Comparison of ENCODE assay signal across 12 mouse cellular contexts in genomic region chr7:92799665-92800595, GRCm38 (mm10). TPM values are rescaled to one million over a fixed set of nuclear protein-coding genes. Genes with fewer than 3 reads are reported as not detected.
DNase-seq lines count a peak whose midpoint lies in the region; ATAC-seq lines count a peak whose summit lies in the region.
"Had no signal": no experiment of that assay in that cellular context is flagged by ENCODE, and none has a peak within 500 bp of the region (broad histone marks: within the 10 kb centered on the region; RNA-seq: fewer than 3 reads in every experiment).

No protein-coding gene starts in this region.

- no peaks in the 10 kb centered on the region for H3K27me3 ChIP-seq in kidney, embryonic 14.5 days (ENCODE audit: control insufficient read depth, insufficient read depth, low read length)
- no peaks in the 10 kb centered on the region for H3K27me3 ChIP-seq in forebrain, embryonic 11.5 days (ENCODE audit: control insufficient read depth, insufficient read depth, low read length)

- H3K4me1 ChIP-seq in kidney, embryonic 14.5 days (ENCODE audit: control insufficient read depth, insufficient read depth, low read length) = no peaks in the 10 kb centered on the region
- H3K4me1 ChIP-seq in forebrain, embryonic 11.5 days (replicated peaks; ENCODE audit: control insufficient read depth, insufficient read depth, low read length) = peaks cover 3% of the 10 kb centered on the region; the same call in 1 of the 2 replicates

- whole genome bisulfite sequencing in kidney, embryonic 14.5 days = 50% methylated on average over 10 of the region's 10 CpGs
- WGBS in forebrain, embryonic 11.5 days = 65% methylated on average over 10 of the region's 10 CpGs

- H3K9me3 ChIP-seq in kidney, embryonic 14.5 days (ENCODE audit: control insufficient read depth, low read length) = no peaks in the 10 kb centered on the region
- H3K9me3 ChIP-seq in forebrain, embryonic 11.5 days (ENCODE audit: control insufficient read depth, low read length) = no peaks in the 10 kb centered on the region

- H3K36me3 ChIP-seq in kidney, embryonic 14.5 days (ENCODE audit: control insufficient read depth, insufficient read depth, low read length) = no peaks in the 10 kb centered on the region
- H3K36me3 ChIP-seq in forebrain, embryonic 11.5 days (ENCODE audit: control insufficient read depth, insufficient read depth, low read length) = no peaks in the 10 kb centered on the region

- no peak overlapping the region for H3K4me2 ChIP-seq in kidney, embryonic 14.5 days (replicated peaks; ENCODE audit: low read depth, low read length)
- H3K4me2 ChIP-seq in forebrain, embryonic 11.5 days (ENCODE audit: low read depth, low read length, severe bottlenecking) = no peak overlapping the region

- DNase-seq in kidney, postnatal 4 days = no peak
- peak; percentile 23 for DNase-seq in ZHBTc4 (ENCODE audit: low read depth, low spot score)
- no peak for DNase-seq in forebrain, embryonic 11.5 days (ENCODE audit: low spot score)
- peak; percentile 31 to 45 for DNase-seq in layer of hippocampus, adult 8-10 months (ENCODE audit: low spot score in 2 of 2)
- DNase-seq in spleen, postnatal 10 days (ENCODE audit: low spot score in 2 of 2) = no peak
- DNase-seq in heart, postnatal 14 days = no peak
- DNase-seq in heart, postnatal 10 days = no peak
- DNase-seq: liver, postnatal 0 days; right cerebral cortex, postnatal 4 days; thymus, postnatal 14 days had no signal

- no peak overlapping the region for H3K4me3 ChIP-seq in kidney, embryonic 14.5 days (ENCODE audit: low read length)
- no peak overlapping the region for H3K4me3 ChIP-seq in forebrain, embryonic 11.5 days (ENCODE audit: low read depth, low read length)

- H3K27ac ChIP-seq in kidney, embryonic 14.5 days (ENCODE audit: low read depth, low read length) = no peak overlapping the region; the same call in 1 of the 2 replicates
- no peak overlapping the region for H3K27ac ChIP-seq in forebrain, embryonic 11.5 days (ENCODE audit: low read depth, low read length)

- peak; percentile 56; the same call in 1 of the 2 replicates for ATAC-seq in kidney, embryonic 14.5 days (ENCODE audit: low FRiP score, low TSS enrichment)
- ATAC-seq in forebrain, embryonic 11.5 days (replicated peaks; ENCODE audit: low FRiP score) = peak; percentile 57
- ATAC-seq: liver, postnatal 0 days had no signal

- no peak overlapping the region for H3K9ac ChIP-seq in kidney, embryonic 14.5 days (ENCODE audit: low read depth, low read length)
- H3K9ac ChIP-seq in forebrain, embryonic 11.5 days (ENCODE audit: low read length) = no peak overlapping the region
- H3K9ac ChIP-seq: liver, postnatal 0 days had no signal

- intact Hi-C loops in heart, postnatal 14 days (cut with DNase I) = no loop called here
- intact Hi-C loops in heart, postnatal 10 days (cut with DNase I) = loop anchor here (5.0 kb wide), 1 partner anchor 33 kb away; no protein-coding TSS in a partner anchor

RNA-seq across cellular contexts. Expression of gene Rab30, which starts 58.5 kb away (rescaled TPM):
- polyA plus RNA-seq in kidney, embryonic 14.5 days (2014; fragmentation: Nextera tagmentation; extraction: Ambion mirVana) = 6.6 and 7.9 TPM in 2 replicates
- 18.2 and 19.1 TPM in 2 replicates for polyA plus RNA-seq in forebrain, embryonic 11.5 days (2014; fragmentation: Nextera tagmentation; extraction: Ambion mirVana)
- 10 to 100 TPM; 37.0 to 42.0 (median 40.7) TPM for total RNA-seq in layer of hippocampus, adult 8-10 months (2022)
- total RNA-seq in heart, postnatal 14 days (2021) = 10 to 100 TPM; 13.5 to 17.1 TPM
- total RNA-seq in heart, postnatal 10 days (2021) = 10 to 100 TPM; 17.3 to 18.6 TPM
- total RNA-seq: granulocyte monocyte progenitor cell, adult 5-6 weeks had no signal

Comparison
In these comparisons a context has a peak if more than half of its experiments do, and no peak if none do; other contexts are left out.
1. DNase-seq: peak in ZHBTc4 (single experiment) and layer of hippocampus, adult 8-10 months (2 of 2); none in kidney, postnatal 4 days (0 of 2), forebrain, embryonic 11.5 days (single experiment), spleen, postnatal 10 days (0 of 2), heart, postnatal 14 days (0 of 2) and heart, postnatal 10 days (0 of 2).